Mouse (Mus musculus) thymus, postnatal 14 days (tissue): ENCODE measurements around the gene Rspo4.

ENCODE experiments used
- DNase-seq: peaks from one replicate; pipeline ENCODE4 v3.0.0; 2021

Rspo4 gene

GRCm38 (mm10) chr2:151911751-151912150 lies 69.0 kb downstream of the Rspo4 start:
- no peak for DNase-seq

- DNase-seq = no peak
Measured at GRCm38 (mm10) chr2:151914120-151914519, 71.4 kb downstream of the Rspo4 start.

DNA sequence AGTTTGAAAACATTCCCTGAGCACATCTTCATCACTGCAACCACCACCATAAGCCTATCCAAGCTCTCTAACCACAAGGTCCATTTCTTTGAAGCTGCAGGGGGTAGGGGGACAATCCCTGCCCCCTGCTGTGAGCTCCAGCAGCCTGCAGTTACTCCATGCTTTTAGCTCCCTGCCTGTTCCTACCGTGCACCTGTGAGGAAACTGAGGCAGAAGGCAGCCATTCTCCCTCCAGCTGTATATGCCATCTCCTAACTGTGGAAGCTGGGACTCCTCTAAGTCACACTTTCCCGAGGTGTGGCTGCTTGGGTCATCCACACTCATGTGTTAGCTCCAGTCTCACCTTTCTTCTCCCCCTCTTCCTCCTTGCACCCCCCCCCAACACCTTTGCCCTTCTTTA lies 72.4 kb downstream of the Rspo4 start:
- DNase-seq = no peak

GRCm38 (mm10) chr2:151916061-151916831 lies 73.5 kb downstream of the Rspo4 start:
- no peak for DNase-seq

GRCm38 (mm10) chr2:151919140-151919539 lies 76.4 kb downstream of the Rspo4 start:
- DNase-seq = no peak

DNA sequence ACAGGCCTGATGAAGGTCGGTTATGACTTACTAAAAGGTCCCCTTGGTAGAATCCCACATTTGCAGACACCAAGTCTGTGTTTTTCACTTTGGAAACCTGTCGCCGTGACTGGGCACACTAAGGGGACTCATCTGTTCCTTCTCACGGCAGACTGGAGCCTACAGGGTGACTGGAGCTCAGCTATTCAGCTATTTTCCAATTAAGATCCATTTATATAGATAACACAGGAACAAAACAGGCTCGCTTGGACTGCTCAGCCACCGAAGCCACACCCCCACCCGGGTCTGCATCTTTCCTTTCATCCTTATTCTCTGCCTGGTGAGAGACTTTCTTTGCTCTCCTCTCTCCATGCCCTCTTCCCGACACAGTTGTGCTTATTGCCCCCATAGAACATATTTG lies 78.3 kb downstream of the Rspo4 start:
- DNase-seq = no peak

- DNase-seq = no peak
Measured at GRCm38 (mm10) chr2:151921596-151921995, 78.9 kb downstream of the Rspo4 start.
